Mouse (Mus musculus) inflammation-experienced regulatory T-cells, adult 6 months (primary cell): ENCODE data around the gene Map4. TPM values are rescaled to one million over a fixed set of nuclear protein-coding genes. Genes with fewer than 3 reads are reported as not detected.

Experiments
- ATAC-seq: one replicate; pipeline ENCODE4 v1.8.0; 2017
- polyA plus RNA-seq, 3 experiments: library from polyadenylated mRNA; unstranded; fragments of 100-300 nt; shearing (Covaris generic); gene quantifications; one replicate each; pipeline ENCODE4 v1.2.1; 2017

Map4 gene
- polyA plus RNA-seq, 3 experiments from 2014 or later, result 32.9 to 44.2 (median 35.5) TPM

GRCm38 (mm10) chr9:110132201-110132605, 200.9 kb downstream of the Map4 start:
- ATAC-seq, result peak; percentile 39

GRCm38 (mm10) chr9:110132921-110133320, 201.7 kb downstream of the Map4 start:
- ATAC-seq, result no peak

Other genes with a start within 250 kb of the Map4 start
- gene Fbxw18, start 228.8 kb upstream of the Map4 start, polyA plus RNA-seq, result not detected
- not detected for gene Fbxw26, start 185.4 kb upstream of the Map4 start, polyA plus RNA-seq
- not detected for gene Fbxw27, start 140.8 kb upstream of the Map4 start, polyA plus RNA-seq
- not detected for gene Spink8, start 119.2 kb upstream of the Map4 start, polyA plus RNA-seq
- gene Nme6, start 98.7 kb upstream of the Map4 start, polyA plus RNA-seq, result 10 to 100 TPM in 1 of 3 experiments, 1 to 10 TPM in 2; 6.7 to 16.6 (median 9.4) TPM
- 1 to 10 TPM in 1 of 3 experiments, not detected in 2; 1.5 TPM for gene Camp, start 81.8 kb upstream of the Map4 start, polyA plus RNA-seq
- gene Cdc25a, start 55.9 kb upstream of the Map4 start, polyA plus RNA-seq, result 10 to 100 TPM in 1 of 3 experiments, 1 to 10 TPM in 2; 6.2 to 10.2 (median 8.1) TPM
- 10 to 100 TPM; 25.9 to 35.4 (median 26.2) TPM for gene Smarcc1, start 186.2 kb downstream of the Map4 start, polyA plus RNA-seq
- gene Dhx30, start 186.4 kb downstream of the Map4 start, polyA plus RNA-seq, result 100 to 1,000 TPM in 2 of 3 experiments, 10 to 100 TPM in 1; 70.5 to 107 (median 103) TPM